Mouse (Mus musculus): ENCODE measurements around the gene Invs. TPM values are rescaled to one million over a fixed set of nuclear protein-coding genes. Genes with fewer than 3 reads are reported as not detected.

Invs gene
- total and polyA plus RNA-seq, 3 experiments, result 2.5 to 2.7 TPM; not detected in 1

- peaks cover 2% of the 10 kb centered on the region; the same call in 1 of the 2 replicates for H3K79me2 ChIP-seq (ENCODE audit: control insufficient read depth, insufficient read depth, low read length, poor library complexity)
- no peak overlapping the region for H3K27ac ChIP-seq (ENCODE audit: control insufficient read depth, low read depth, low read length)
- no peaks in the 10 kb centered on the region for H3K4me1 ChIP-seq (ENCODE audit: control insufficient read depth in 1 of 2, insufficient read depth in 2 of 2, low read length in 2 of 2)
- DNase-seq (ENCODE audit: low read depth, low spot score), result no peak
- H3K9me3 ChIP-seq (replicated peaks; ENCODE audit: insufficient read depth, low read length), result no peaks in the 10 kb centered on the region
- no peak overlapping the region for H3K9ac ChIP-seq (ENCODE audit: control insufficient read depth, low read depth, low read length, poor library complexity, severe bottlenecking)
- TF ChIP-seq TAL1 (IDR thresholded peaks at IDR 0.05; ENCODE audit: low read length) (no peak), POLR2A (IDR thresholded peaks at IDR 0.05; ENCODE audit: control insufficient read depth in 1 of 2, insufficient read depth in 1 of 2, low read depth in 1 of 2, low read length in 2 of 2, poor library complexity in 1 of 2) (no peak), POLR2AphosphoS2 (IDR thresholded peaks at IDR 0.05; ENCODE audit: low read length) (no peak), ETS1 (IDR thresholded peaks at IDR 0.05; ENCODE audit: low read depth, low read length) (no peak), ELF1 (IDR thresholded peaks at IDR 0.05; ENCODE audit: low read depth, low read length) (no peak)
- peaks cover 0 to 73% of the 10 kb centered on the region in 2 experiments; a peak in 3 of 4 replicates for H3K36me3 ChIP-seq (ENCODE audit: control insufficient read depth in 1 of 2, insufficient read depth in 2 of 2, low read length in 2 of 2)
- no peak overlapping the region for H3K4me3 ChIP-seq (ENCODE audit: control insufficient read depth in 1 of 2, insufficient read depth in 1 of 2, low read depth in 2 of 2, low read length in 2 of 2)
- H3K27me3 ChIP-seq (ENCODE audit: control insufficient read depth in 1 of 2, insufficient read depth in 2 of 2, low read length in 2 of 2), result no peaks in the 10 kb centered on the region
Measured at GRCm38 (mm10) chr4:48458436-48458835, 178.9 kb downstream of the Invs start.

GRCm38 (mm10) chr4:48461060-48461459 lies 181.5 kb downstream of the Invs start:
- peaks cover 0 to 63% of the 10 kb centered on the region in 2 experiments; a peak in 2 of 4 replicates for H3K36me3 ChIP-seq (ENCODE audit: control insufficient read depth in 1 of 2, insufficient read depth in 2 of 2, low read length in 2 of 2)
- no peak for DNase-seq (ENCODE audit: low read depth, low spot score)
- TF ChIP-seq POLR2AphosphoS5 (IDR thresholded peaks at IDR 0.05; ENCODE audit: borderline replicate concordance, low read depth, low read length) (no peak), CHD2 (IDR thresholded peaks at IDR 0.05; ENCODE audit: low read length) (no peak), POLR2A (IDR thresholded peaks at IDR 0.05; ENCODE audit: control insufficient read depth in 1 of 2, insufficient read depth in 1 of 2, low read depth in 1 of 2, low read length in 2 of 2, poor library complexity in 1 of 2) (no peak), ETS1 (IDR thresholded peaks at IDR 0.05; ENCODE audit: low read depth, low read length) (no peak), TCF12 (IDR thresholded peaks at IDR 0.05; ENCODE audit: low read depth, low read length) (no peak), KAT2A (conservative IDR thresholded peaks at IDR 0.05; ENCODE audit: low read depth, low read length) (no peak), ZMIZ1 (IDR thresholded peaks at IDR 0.05; ENCODE audit: low read depth, low read length) (no peak), RCOR1 (IDR thresholded peaks at IDR 0.05; ENCODE audit: low read depth, low read length) (no peak), POLR2AphosphoS2 (IDR thresholded peaks at IDR 0.05; ENCODE audit: low read length) (no peak), HCFC1 (IDR thresholded peaks at IDR 0.05; ENCODE audit: low read depth, low read length) (no peak), BHLHE40 (IDR thresholded peaks at IDR 0.05; ENCODE audit: borderline replicate concordance, low read depth, low read length) (no peak), USF2 (IDR thresholded peaks at IDR 0.05; ENCODE audit: borderline replicate concordance in 1 of 2, insufficient read depth in 1 of 2, low read depth in 1 of 2, low read length in 2 of 2) (no peak), GABPA (IDR thresholded peaks at IDR 0.05; ENCODE audit: low read depth, low read length) (no peak)

More at GRCm38 (mm10) chr4:48461060-48461459, 181.5 kb downstream of the Invs start:
- Histone ChIP-seq H3K9ac (ENCODE audit: control insufficient read depth, low read depth, low read length, poor library complexity, severe bottlenecking) (no peak overlapping the region), H3K4me1 (ENCODE audit: control insufficient read depth in 1 of 2, insufficient read depth in 2 of 2, low read length in 2 of 2) (no peaks in the 10 kb centered on the region), H3K4me3 (ENCODE audit: control insufficient read depth in 1 of 2, insufficient read depth in 1 of 2, low read depth in 2 of 2, low read length in 2 of 2) (no peak overlapping the region), H3K27ac (ENCODE audit: control insufficient read depth, low read depth, low read length) (no peak overlapping the region), H3K9me3 (replicated peaks; ENCODE audit: insufficient read depth, low read length) (no peaks in the 10 kb centered on the region), H3K27me3 (ENCODE audit: control insufficient read depth in 1 of 2, insufficient read depth in 2 of 2, low read length in 2 of 2) (no peaks in the 10 kb centered on the region), H3K79me2 (ENCODE audit: control insufficient read depth, insufficient read depth, low read length, poor library complexity) (peaks cover 5% of the 10 kb centered on the region; the same call in 1 of the 2 replicates)
